Mouse (Mus musculus) liver, embryonic 14.5 days (tissue): ENCODE data around the gene Mmrn1. TPM values are rescaled to one million over a fixed set of nuclear protein-coding genes. Genes with fewer than 3 reads are reported as not detected.

Experiments
- ATAC-seq: fragments of 200-750 bp; cut with Nextera tagmentation; 2 replicates; pipeline ENCODE4 v1.8.0; 2017; ENCODE audit warnings: moderate number of reproducible peaks, mild to moderate bottlenecking, moderate library complexity; ENCODE audit not compliant: insufficient read depth
- DNase-seq, 3 experiments: peaks; one replicate each; pipeline ENCODE4 v3.0.0-alpha.2; 2012 to 2013; ENCODE audit warnings: low read depth in 3 of 3, low spot score in 3 of 3
- H3K27ac ChIP-seq: fragments of 300-500 bp; sonication (generic); 2 replicates; pipeline ENCODE4 v1.5.1; 2014; ENCODE audit warnings: moderate library complexity, mild to moderate bottlenecking, control low read depth, inconsistent platforms
- H3K27me3 ChIP-seq: fragments of 300-500 bp; sonication (generic); 2 replicates; pipeline ENCODE4 v1.6.1; 2014; ENCODE audit warnings: mild to moderate bottlenecking, low read length, moderate library complexity; ENCODE audit not compliant: control insufficient read depth, insufficient read depth
- H3K36me3 ChIP-seq: fragments of 300-500 bp; sonication (generic); replicated peaks from 2 replicates; pipeline ENCODE4 v1.6.1; 2014; ENCODE audit warnings: low read depth; ENCODE audit not compliant: control insufficient read depth, insufficient read depth
- H3K4me1 ChIP-seq, 2 experiments: fragments of 200-500 bp in 1 of 2; fragments of 300-500 bp in 1 of 2; sonication (generic) in 1 of 2; replicated peaks; 2 replicates each; pipeline ENCODE4 v1.6.1; 2012 to 2014; ENCODE audit warnings: antibody characterized with exemption in 1 of 2, inconsistent platforms in 1 of 2, low read length in 1 of 2; ENCODE audit not compliant: control insufficient read depth in 2 of 2, insufficient read depth in 2 of 2
- H3K4me2 ChIP-seq: fragments of 300-500 bp; sonication (generic); 2 replicates; pipeline ENCODE4 v1.6.1; 2014; ENCODE audit warnings: low read depth, mild to moderate bottlenecking, control low read depth, moderate library complexity
- H3K4me3 ChIP-seq, 2 experiments: fragments of 200-500 bp in 1 of 2; fragments of 300-500 bp in 1 of 2; sonication (generic) in 1 of 2; 2 replicates each; pipeline ENCODE4 v1.5.1; 2012 to 2014; ENCODE audit warnings: low read depth in 2 of 2, low read length in 2 of 2, mild to moderate bottlenecking in 2 of 2, control low read depth in 1 of 2, inconsistent platforms in 1 of 2, moderate library complexity in 1 of 2; ENCODE audit not compliant: insufficient read depth in 1 of 2
- H3K9ac ChIP-seq: fragments of 300-500 bp; sonication (generic); replicated peaks from 2 replicates; pipeline ENCODE4 v1.6.1; 2014; ENCODE audit warnings: mild to moderate bottlenecking, control low read depth, moderate library complexity
- H3K9me3 ChIP-seq: fragments of 300-500 bp; sonication (generic); 2 replicates; pipeline ENCODE4 v1.6.1; 2016; ENCODE audit warnings: low read length, mixed read lengths; ENCODE audit not compliant: control insufficient read depth
- CTCF ChIP-seq: IDR thresholded peaks from 2 replicates; pipeline ENCODE4 v1.5.1; 2016; ENCODE audit warnings: antibody characterized with exemption, low read depth, control low read depth
- EP300 ChIP-seq: IDR thresholded peaks from 2 replicates; pipeline ENCODE4 v1.6.1; 2016; ENCODE audit warnings: antibody characterized with exemption, low read depth
- WGBS: fragments of 180-500 bp; shearing (Covaris S2); extraction: QIAGEN DNeasy Blood & Tissue Kit; methylation state at CpG from one replicate; pipeline ENCODE4 v1.1.7; 2014; ENCODE audit not compliant: insufficient replicate concordance; 5-methylcytosine and 5-hydroxymethylcytosine counted together
- polyA plus RNA-seq, 2 experiments: library from polyadenylated mRNA; depleted of rRNA in 1 of 2; stranded (reverse) in 1 of 2; unstranded in 1 of 2; fragments of >200 nt; fragmentation: Nextera tagmentation in 1 of 2; extraction: Ambion mirVana in 1 of 2; gene quantifications; 2 replicates each; pipeline versions ENCODE4 v1.2.1 to v1.2.3; 2012 to 2014

The Mmrn1 gene
- polyA plus RNA-seq, 2 experiments, result 2.9 to 5.0 TPM

DNA sequence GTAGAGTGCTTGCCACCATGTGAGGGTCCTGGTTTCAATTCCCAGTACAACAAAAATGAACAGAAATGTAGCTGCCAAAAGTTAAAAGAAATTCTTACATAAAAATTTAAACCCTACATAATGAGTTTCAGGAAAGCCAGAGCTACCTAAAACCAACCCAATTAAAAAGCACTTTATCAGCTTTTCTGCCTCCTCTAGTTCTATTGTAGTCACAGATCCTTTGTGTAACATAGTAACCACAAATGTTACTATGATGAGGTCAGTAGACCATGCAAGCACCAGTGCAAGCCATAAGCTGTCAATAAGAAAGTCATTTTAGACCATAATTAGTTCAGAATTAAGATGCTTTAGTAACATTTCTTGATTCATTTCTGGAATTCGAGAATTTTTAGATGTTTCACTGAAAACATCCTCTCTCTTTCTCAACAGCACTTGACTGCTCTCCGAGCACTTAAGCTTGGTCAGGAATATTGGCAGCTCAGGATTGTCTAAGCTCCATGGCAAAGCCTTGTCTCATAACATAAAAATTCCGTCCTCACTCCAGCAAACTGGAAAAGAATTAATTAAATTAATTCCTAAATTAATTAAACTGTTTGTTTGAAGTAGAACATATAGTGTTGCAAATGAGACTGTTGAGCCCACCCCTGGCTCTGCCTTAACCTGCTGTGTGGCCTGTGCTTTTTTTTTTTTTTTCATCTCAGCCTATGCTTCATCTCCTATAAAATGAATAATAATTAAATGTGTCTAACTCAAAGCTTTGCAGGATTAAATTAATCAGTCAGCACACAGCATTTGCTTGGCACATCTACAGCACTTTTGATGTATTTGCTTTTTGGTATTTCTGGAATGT is 79.4 kb downstream of the Mmrn1 start:
- DNase-seq (no peak), ATAC-seq (no peak)
- Histone ChIP-seq H3K9me3 (no peaks in the 10 kb centered on the region), H3K36me3 (no peaks in the 10 kb centered on the region), H3K9ac (no peak overlapping the region), H3K27me3 (no peaks in the 10 kb centered on the region), H3K27ac (no peak overlapping the region), H3K4me3 (no peak overlapping the region), H3K4me2 (no peak overlapping the region), H3K4me1 (no peaks in the 10 kb centered on the region)
- TF ChIP-seq EP300 (no peak), CTCF (no peak)
- 51% methylated on average over 3 of the region's 3 CpGs for WGBS

- Histone ChIP-seq H3K4me3 (no peak overlapping the region), H3K9ac (no peak overlapping the region), H3K9me3 (no peaks in the 10 kb centered on the region), H3K4me1 (no peaks in the 10 kb centered on the region), H3K36me3 (no peaks in the 10 kb centered on the region), H3K27me3 (no peaks in the 10 kb centered on the region), H3K27ac (no peak overlapping the region), H3K4me2 (no peak overlapping the region)
- TF ChIP-seq EP300, result no peak
- TF ChIP-seq CTCF, result no peak
- WGBS, result 62% methylated on average over 5 of the region's 5 CpGs
- ATAC-seq (no peak), DNase-seq (no peak)
These were observed 89.0 kb downstream of the Mmrn1 start for GRCm38 (mm10) chr6:61013780-61014179.

GRCm38 (mm10) chr6:61019689-61020088 is 94.9 kb downstream of the Mmrn1 start:
- no peak overlapping the region for H3K27ac ChIP-seq
- TF ChIP-seq CTCF (no peak), EP300 (no peak)
- no peak for DNase-seq
- H3K4me2 ChIP-seq, result no peak overlapping the region
- H3K9me3 ChIP-seq, result no peaks in the 10 kb centered on the region
- no peaks in the 10 kb centered on the region for H3K36me3 ChIP-seq
- H3K9ac ChIP-seq, result no peak overlapping the region
- H3K27me3 ChIP-seq, result no peaks in the 10 kb centered on the region
- no peak overlapping the region for H3K4me3 ChIP-seq
- no peak for ATAC-seq
- WGBS, result 50% methylated on average over 1 of the region's 1 CpGs
- H3K4me1 ChIP-seq, result no peaks in the 10 kb centered on the region

- ATAC-seq (no peak), DNase-seq (no peak)
- H3K9ac ChIP-seq, result no peak overlapping the region
- no peak overlapping the region for H3K4me2 ChIP-seq
- H3K27me3 ChIP-seq, result no peaks in the 10 kb centered on the region
- TF ChIP-seq EP300, result no peak
- TF ChIP-seq CTCF, result no peak
- no peak overlapping the region for H3K4me3 ChIP-seq
- H3K9me3 ChIP-seq, result no peaks in the 10 kb centered on the region
- 62% methylated on average over 1 of the region's 1 CpGs for WGBS
- no peak overlapping the region for H3K27ac ChIP-seq
- no peaks in the 10 kb centered on the region for H3K4me1 ChIP-seq
- no peaks in the 10 kb centered on the region for H3K36me3 ChIP-seq
These were observed 96.2 kb downstream of the Mmrn1 start for GRCm38 (mm10) chr6:61020995-61021394.

- ATAC-seq (no peak), DNase-seq (no peak)
- no peak overlapping the region for H3K27ac ChIP-seq
- H3K4me1 ChIP-seq, result no peaks in the 10 kb centered on the region
- H3K27me3 ChIP-seq, result no peaks in the 10 kb centered on the region
- TF ChIP-seq CTCF (no peak), EP300 (no peak)
- H3K9ac ChIP-seq, result no peak overlapping the region
- no peak overlapping the region for H3K4me3 ChIP-seq
- no peaks in the 10 kb centered on the region for H3K9me3 ChIP-seq
- no peak overlapping the region for H3K4me2 ChIP-seq
- 53% methylated on average over 1 of the region's 1 CpGs for WGBS
- no peaks in the 10 kb centered on the region for H3K36me3 ChIP-seq
These were observed 108.5 kb downstream of the Mmrn1 start for GRCm38 (mm10) chr6:61033251-61033650.

Other genes with a start within 250 kb of the Mmrn1 start
- gene Snca, start 95.1 kb upstream of the Mmrn1 start, polyA plus RNA-seq (2012; rRNA removed), result 177 and 253 TPM in 2 replicates
- 385 and 388 TPM in 2 replicates for gene Snca, start 95.1 kb upstream of the Mmrn1 start, polyA plus RNA-seq (2014; fragmentation: Nextera tagmentation; extraction: Ambion mirVana)